Mouse (Mus musculus) liver, embryonic 14.5 days (tissue): ENCODE results near the gene Klrb1.

Experiments
- CTCF ChIP-seq: IDR thresholded peaks from 2 replicates; pipeline ENCODE4 v1.5.1; 2016; ENCODE audit warnings: antibody characterized with exemption, low read depth, control low read depth
- EP300 ChIP-seq: IDR thresholded peaks from 2 replicates; pipeline ENCODE4 v1.6.1; 2016; ENCODE audit warnings: antibody characterized with exemption, low read depth

GRCm38 (mm10) chr6:128701691-128702090 is 21.2 kb downstream of the Klrb1 start:
- no peak for TF ChIP-seq CTCF
- no peak for TF ChIP-seq EP300
